Mouse (Mus musculus) cerebellum, adult 2 months (tissue): ENCODE data around the gene Ankrd52.

Experiments used
- CTCF ChIP-seq: fragments of 200-500 bp; IDR thresholded peaks from 2 replicates; pipeline ENCODE4 v1.5.1; 2011; ENCODE audit warnings: low read depth, mild to moderate bottlenecking, control low read depth, low read length, moderate library complexity, borderline replicate concordance; ENCODE audit not compliant: insufficient read depth
- POLR2A ChIP-seq: fragments of 200-500 bp; IDR thresholded peaks from 2 replicates; pipeline ENCODE4 v1.6.1; 2011; ENCODE audit warnings: low read length, control low read depth, borderline replicate concordance; ENCODE audit not compliant: insufficient read depth

- TF ChIP-seq CTCF (no peak), POLR2A (no peak)
Measured at GRCm38 (mm10) chr10:128412558-128412957, 35.6 kb downstream of the Ankrd52 start.
